Mouse (Mus musculus) ovary, adult 10 weeks (tissue): ENCODE measurements around the gene Foxred2. TPM values are rescaled to one million over a fixed set of nuclear protein-coding genes. Genes with fewer than 3 reads are reported as not detected.

Source experiments
- polyA plus RNA-seq: library from polyadenylated mRNA; stranded (reverse); fragments of 350-450 nt; fragmentation: Illumina TruSeq; extraction: RNeasy Lipid Tissue Mini Kit (QIAGEN cat#74804); gene quantifications from one replicate; pipeline ENCODE4 v1.2.3, GENCODE M21; 2014

The Foxred2 gene
- 3.2 TPM for polyA plus RNA-seq

DNA sequence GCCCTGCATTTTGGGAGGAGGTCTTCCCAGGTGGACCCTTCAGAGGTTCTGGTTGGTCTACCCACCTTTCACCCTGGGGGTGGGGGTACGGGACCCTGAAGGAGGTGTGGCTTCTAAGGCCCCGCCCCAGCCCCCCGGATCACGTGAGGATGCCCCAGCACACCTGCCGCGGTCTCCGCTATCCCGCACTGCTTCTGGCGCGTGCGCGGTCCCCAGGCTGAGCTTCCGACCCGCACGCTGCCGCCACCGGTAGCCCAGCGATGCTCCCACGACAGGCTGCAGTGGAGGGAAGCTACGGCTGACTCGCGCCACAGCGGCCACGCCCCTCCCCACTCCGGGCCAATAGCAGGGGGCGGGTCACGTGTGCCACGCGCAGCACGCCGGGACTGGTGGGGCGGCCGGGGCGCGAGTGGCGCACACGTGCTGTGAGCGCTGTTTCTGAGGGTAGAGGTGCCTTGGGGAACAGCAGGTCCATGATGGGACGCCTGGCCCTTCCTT, at the start of gene Foxred2:
Foxred2 (minus strand) TSS at position 319 of the 498 bp plus-strand sequence.

GRCm38 (mm10) chr15:77970470-77971292, 14.2 kb upstream of the Foxred2 start, which contains the start of gene Eif3d:
Gene Eif3d (minus strand): TSS chr15:77970813.

DNA sequence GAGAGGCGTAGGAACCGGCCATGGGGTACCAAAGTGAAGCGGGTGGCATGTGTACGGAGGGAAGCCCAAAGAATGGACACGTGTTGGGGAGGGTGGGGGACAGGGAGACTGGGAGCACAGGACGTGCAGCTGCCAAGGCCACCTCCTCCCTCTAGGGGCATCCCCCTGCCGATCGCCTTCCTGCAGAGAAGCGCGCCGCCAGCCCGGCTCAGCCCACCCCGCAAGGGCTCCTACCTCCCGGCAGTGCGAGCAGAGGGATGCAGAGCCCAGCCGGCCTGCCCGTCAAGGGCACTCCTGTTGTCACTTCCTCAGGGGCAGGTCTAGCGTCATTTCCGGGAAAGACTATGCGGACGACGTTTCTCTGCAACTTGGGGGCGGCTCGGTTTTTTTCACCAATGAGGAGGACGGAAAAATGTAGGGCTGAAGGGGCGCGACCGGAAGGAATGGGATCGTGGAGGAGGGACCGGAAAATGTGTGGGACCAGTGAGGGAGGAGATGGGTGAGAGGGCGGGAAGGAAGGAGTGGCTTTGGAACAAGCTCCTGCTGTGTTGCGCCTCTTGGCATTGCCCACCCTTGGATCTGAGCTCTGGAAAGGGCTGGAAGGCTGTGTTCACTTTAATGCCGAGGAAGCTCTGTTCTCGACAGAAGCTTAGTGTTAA, 27.7 kb downstream of the Foxred2 start, which contains the start of gene Txn2:
Txn2 (minus strand) TSS at position 334 of the 659 bp plus-strand sequence.

Other genes with a start within 250 kb of the Foxred2 start
- not detected for gene Apol9b, start 227.7 kb downstream of the Foxred2 start, polyA plus RNA-seq
- gene Apol8, start 199.7 kb downstream of the Foxred2 start, polyA plus RNA-seq, result not detected
- 12.1 TPM for gene Myh9, start 114.5 kb downstream of the Foxred2 start, polyA plus RNA-seq
- gene Txn2, start 27.7 kb downstream of the Foxred2 start, polyA plus RNA-seq, result 46.9 TPM
- 37.4 TPM for gene Eif3d, start 14.1 kb upstream of the Foxred2 start, polyA plus RNA-seq
- gene Cacng2, start 163.3 kb upstream of the Foxred2 start, polyA plus RNA-seq, result not detected
- 9.2 TPM for gene Ift27, start 217.4 kb upstream of the Foxred2 start, polyA plus RNA-seq
- not detected for gene Pvalb, start 249.7 kb upstream of the Foxred2 start, polyA plus RNA-seq